Mouse (Mus musculus) liver, adult 2 months (tissue): ENCODE measurements around the gene U2surp. TPM values are rescaled to one million over a fixed set of nuclear protein-coding genes. Genes with fewer than 3 reads are reported as not detected.

Experiments used
- DNase-seq: peaks from one replicate; pipeline ENCODE4 v3.0.0-alpha.2; 2011; ENCODE audit warnings: low read depth, low spot score; ENCODE audit errors: extremely low read depth
- H3K27ac ChIP-seq: fragments of 200-500 bp; replicated peaks from 2 replicates; pipeline ENCODE4 v1.5.1; 2012; ENCODE audit warnings: low read depth, mild to moderate bottlenecking, control low read depth, inconsistent platforms, low read length; ENCODE audit not compliant: insufficient read depth
- H3K27me3 ChIP-seq: fragments of 200-500 bp; 2 replicates; pipeline ENCODE4 v1.6.1; 2012; ENCODE audit warnings: mild to moderate bottlenecking, moderate library complexity, low read length, inconsistent platforms; ENCODE audit not compliant: control insufficient read depth, insufficient read depth
- H3K36me3 ChIP-seq: fragments of 200-500 bp; 2 replicates; pipeline ENCODE4 v1.6.1; 2012; ENCODE audit warnings: low read length, inconsistent platforms; ENCODE audit not compliant: control insufficient read depth, insufficient read depth
- H3K4me1 ChIP-seq: fragments of 200-500 bp; 2 replicates; pipeline ENCODE4 v1.6.1; 2011; ENCODE audit warnings: low read length; ENCODE audit not compliant: control insufficient read depth, insufficient read depth
- H3K4me3 ChIP-seq: fragments of 200-500 bp; 2 replicates; pipeline ENCODE4 v1.5.1; 2011; ENCODE audit warnings: low read depth, mild to moderate bottlenecking, control low read depth, low read length, moderate library complexity; ENCODE audit not compliant: insufficient read depth
- H3K79me2 ChIP-seq: fragments of 200-500 bp; 2 replicates; pipeline ENCODE4 v1.6.1; 2012; ENCODE audit warnings: inconsistent platforms, mild to moderate bottlenecking, low read length, moderate library complexity; ENCODE audit not compliant: control insufficient read depth, insufficient read depth
- H3K9ac ChIP-seq: fragments of 200-500 bp; 2 replicates; pipeline ENCODE4 v1.6.1; 2012; ENCODE audit warnings: low read depth, mild to moderate bottlenecking, control low read depth, inconsistent platforms, low read length
- CTCF ChIP-seq: fragments of 200-500 bp; IDR thresholded peaks from 2 replicates; pipeline ENCODE4 v1.5.1; 2011; ENCODE audit warnings: low read depth, low read length, control low read depth
- POLR2A ChIP-seq: fragments of 200-500 bp; IDR thresholded peaks from 2 replicates; pipeline ENCODE4 v1.6.1; 2011; ENCODE audit warnings: low read length, control low read depth; ENCODE audit not compliant: insufficient read depth; ENCODE audit errors: extremely low read depth
- WGBS: fragments of 180-500 bp; shearing (Covaris S2); methylation state at CpG from one replicate; pipeline ENCODE4 v1.1.7; 2018; 5-methylcytosine and 5-hydroxymethylcytosine counted together
- polyA plus RNA-seq: library from polyadenylated mRNA; depleted of rRNA; stranded (reverse); fragments of >200 nt; gene quantifications from 2 replicates; pipeline ENCODE4 v1.2.3, GENCODE M21; 2012
- total RNA-seq: library from RNA; depleted of rRNA; stranded (reverse); fragments of >200 nt; gene quantifications from 2 replicates; pipeline ENCODE4 v1.2.3, GENCODE M21; 2014

The U2surp gene
- total and polyA plus RNA-seq, 2 experiments, result 1.7 to 21.8 TPM

- H3K27me3 ChIP-seq, result no peaks in the 10 kb centered on the region
- H3K4me3 ChIP-seq, result no peak overlapping the region
- WGBS, result 21% methylated on average over 4 of the region's 4 CpGs
- peak; percentile 84 for TF ChIP-seq CTCF
- TF ChIP-seq POLR2A, result no peak
- H3K36me3 ChIP-seq, result no peaks in the 10 kb centered on the region
- H3K4me1 ChIP-seq, result peaks cover 20% of the 10 kb centered on the region
- peak; percentile 96 for DNase-seq
- no peaks in the 10 kb centered on the region for H3K79me2 ChIP-seq
- no peak overlapping the region for H3K27ac ChIP-seq
- H3K9ac ChIP-seq, result no peak overlapping the region
Measured at GRCm38 (mm10) chr9:95540487-95540886, 28.7 kb upstream of the U2surp start.

GRCm38 (mm10) chr9:95539176-95539800, 27.5 kb upstream of the U2surp start:
- peak; percentile 60 for DNase-seq

GRCm38 (mm10) chr9:95533817-95534216, 22.0 kb upstream of the U2surp start:
- Histone ChIP-seq H3K9ac (no peak overlapping the region), H3K4me3 (no peak overlapping the region), H3K36me3 (no peaks in the 10 kb centered on the region), H3K4me1 (no peaks in the 10 kb centered on the region), H3K79me2 (no peaks in the 10 kb centered on the region), H3K27me3 (no peaks in the 10 kb centered on the region), H3K27ac (no peak overlapping the region)
- WGBS, result 27% methylated on average over 6 of the region's 6 CpGs
- TF ChIP-seq CTCF, result 0 out of 2 replicates have a peak, but pooled peaks have one; percentile 18
- no peak for TF ChIP-seq POLR2A
- DNase-seq, result no peak

More at GRCm38 (mm10) chr9:95539176-95539800, 27.5 kb upstream of the U2surp start:
- TF ChIP-seq POLR2A (no peak), CTCF (no peak)
- H3K27me3 ChIP-seq, result no peaks in the 10 kb centered on the region
- H3K36me3 ChIP-seq, result no peaks in the 10 kb centered on the region
- H3K4me3 ChIP-seq, result no peak overlapping the region
- H3K27ac ChIP-seq, result no peak overlapping the region
- H3K9ac ChIP-seq, result no peak overlapping the region
- H3K79me2 ChIP-seq, result no peaks in the 10 kb centered on the region
- 49% methylated on average over 2 of the region's 2 CpGs for WGBS
- peaks cover 20% of the 10 kb centered on the region for H3K4me1 ChIP-seq

GRCm38 (mm10) chr9:95531144-95531543, 19.3 kb upstream of the U2surp start:
- 69% methylated on average over 3 of the region's 3 CpGs for WGBS
- TF ChIP-seq CTCF (no peak), POLR2A (no peak)

GRCm38 (mm10) chr9:95527676-95528075, 15.9 kb upstream of the U2surp start:
- WGBS, result 48% methylated on average over 2 of the region's 2 CpGs
- TF ChIP-seq POLR2A (no peak), CTCF (no peak)
- H3K4me3 ChIP-seq, result no peak overlapping the region
- H3K27me3 ChIP-seq, result no peaks in the 10 kb centered on the region
- no peak for DNase-seq
- H3K4me1 ChIP-seq, result no peaks in the 10 kb centered on the region
- H3K79me2 ChIP-seq, result no peaks in the 10 kb centered on the region
- H3K36me3 ChIP-seq, result no peaks in the 10 kb centered on the region
- no peak overlapping the region for H3K9ac ChIP-seq
- H3K27ac ChIP-seq, result no peak overlapping the region

More at GRCm38 (mm10) chr9:95531144-95531543, 19.3 kb upstream of the U2surp start:
- H3K27ac ChIP-seq, result no peak overlapping the region
- H3K4me3 ChIP-seq, result no peak overlapping the region
- DNase-seq, result no peak
- no peaks in the 10 kb centered on the region for H3K4me1 ChIP-seq
- H3K36me3 ChIP-seq, result no peaks in the 10 kb centered on the region
- H3K27me3 ChIP-seq, result no peaks in the 10 kb centered on the region
- no peak overlapping the region for H3K9ac ChIP-seq
- H3K79me2 ChIP-seq, result no peaks in the 10 kb centered on the region

GRCm38 (mm10) chr9:95525961-95526360, 14.2 kb upstream of the U2surp start:
- H3K79me2 ChIP-seq, result no peaks in the 10 kb centered on the region
- TF ChIP-seq CTCF (peak; percentile 26; the same call in 1 of the 2 replicates), POLR2A (no peak)
- WGBS, result 18% methylated on average over 2 of the region's 2 CpGs
- no peak overlapping the region for H3K9ac ChIP-seq
- no peak for DNase-seq
- no peak overlapping the region for H3K4me3 ChIP-seq
- no peak overlapping the region for H3K27ac ChIP-seq
- no peaks in the 10 kb centered on the region for H3K36me3 ChIP-seq
- no peaks in the 10 kb centered on the region for H3K4me1 ChIP-seq
- H3K27me3 ChIP-seq, result no peaks in the 10 kb centered on the region
